In genomic region chr2:151632159-151632814, GRCm38 (mm10) we compare ENCODE assay signal across 8 mouse cellular contexts. TPM values are rescaled to one million over a fixed set of nuclear protein-coding genes. Genes with fewer than 3 reads are reported as not detected.
DNase-seq lines count a peak whose midpoint lies in the region; ATAC-seq and TF ChIP-seq lines count a peak whose summit lies in the region.
"Had no signal": no experiment of that assay in that cellular context is flagged by ENCODE, and none has a peak within 500 bp of the region (broad histone marks: within the 10 kb centered on the region; RNA-seq: fewer than 3 reads in every experiment).

Gene Snph, minus strand, starts transcription at chr2:151632593.

- H3K27ac ChIP-seq in embryonic facial prominence, embryonic 14.5 days (replicated peaks; ENCODE audit: low read depth, low read length) = no peak within 1 kb of the TSS
- no peak within 1 kb of the TSS for H3K27ac ChIP-seq in kidney, adult 2 months (ENCODE audit: insufficient read depth, low read depth, low read length)
- H3K27ac ChIP-seq in limb, embryonic 10.5 days = peak within 1 kb of the TSS; percentile 32
- peak within 1 kb of the TSS; percentile 86 for H3K27ac ChIP-seq in midbrain, embryonic 10.5 days (replicated peaks)

- H3K4me3 ChIP-seq in embryonic facial prominence, embryonic 14.5 days (ENCODE audit: low read depth, low read length) = peak within 1 kb of the TSS; percentile 63
- H3K4me3 ChIP-seq in kidney, adult 2 months (ENCODE audit: insufficient read depth, low read depth, low read length) = peak within 1 kb of the TSS; percentile 49
- H3K4me3 ChIP-seq in limb, embryonic 10.5 days = peak within 1 kb of the TSS; percentile 68
- H3K4me3 ChIP-seq in midbrain, embryonic 10.5 days = peak within 1 kb of the TSS; percentile 83
- H3K4me3 ChIP-seq: myocyte had no signal

- no peaks in the 10 kb centered on the region for H3K9me3 ChIP-seq in embryonic facial prominence, embryonic 14.5 days (ENCODE audit: control insufficient read depth, low read length)
- H3K9me3 ChIP-seq in limb, embryonic 10.5 days (replicated peaks) = no peaks in the 10 kb centered on the region
- H3K9me3 ChIP-seq in midbrain, embryonic 10.5 days (replicated peaks) = no peaks in the 10 kb centered on the region

- ATAC-seq in embryonic facial prominence, embryonic 14.5 days (ENCODE audit: low read depth) = peak; percentile 83

- H3K4me2 ChIP-seq in embryonic facial prominence, embryonic 14.5 days (ENCODE audit: low read depth, low read length) = peak within 1 kb of the TSS; percentile 98

- no peaks in the 10 kb centered on the region for H3K36me3 ChIP-seq in embryonic facial prominence, embryonic 14.5 days (ENCODE audit: control insufficient read depth, insufficient read depth, low read length)
- H3K36me3 ChIP-seq in kidney, adult 2 months (ENCODE audit: control insufficient read depth, insufficient read depth, low read length) = no peaks in the 10 kb centered on the region
- no peaks in the 10 kb centered on the region for H3K36me3 ChIP-seq in limb, embryonic 10.5 days
- H3K36me3 ChIP-seq in midbrain, embryonic 10.5 days = no peaks in the 10 kb centered on the region

- peaks cover 40% of the 10 kb centered on the region for H3K27me3 ChIP-seq in embryonic facial prominence, embryonic 14.5 days (replicated peaks; ENCODE audit: control insufficient read depth, insufficient read depth, low read length)
- peaks cover 2% of the 10 kb centered on the region; the same call in 1 of the 2 replicates for H3K27me3 ChIP-seq in kidney, adult 2 months (replicated peaks; ENCODE audit: control insufficient read depth, insufficient read depth, low read length)
- peaks cover 52% of the 10 kb centered on the region for H3K27me3 ChIP-seq in limb, embryonic 10.5 days (ENCODE audit: low read depth, poor library complexity, severe bottlenecking)
- H3K27me3 ChIP-seq in midbrain, embryonic 10.5 days (ENCODE audit: low read depth, poor library complexity, severe bottlenecking) = peaks cover 53% of the 10 kb centered on the region

- TF ChIP-seq POLR2A in kidney, adult 2 months (IDR thresholded peaks at IDR 0.05; ENCODE audit: low read depth, low read length) = no peak

- peak; percentile 27; the same call in 1 of the 2 replicates for TF ChIP-seq CTCF in kidney, adult 2 months (conservative IDR thresholded peaks at IDR 0.05; ENCODE audit: insufficient read depth, insufficient read length, low read depth, low read length)

- H3K4me1 ChIP-seq in embryonic facial prominence, embryonic 14.5 days (ENCODE audit: control insufficient read depth, insufficient read depth, low read length) = 0 out of 2 replicates have a peak, but pooled peaks cover 3% of the 10 kb centered on the region
- H3K4me1 ChIP-seq in kidney, adult 2 months (ENCODE audit: control insufficient read depth, insufficient read depth, low read length) = no peaks in the 10 kb centered on the region
- H3K4me1 ChIP-seq in limb, embryonic 10.5 days = peaks cover 15% of the 10 kb centered on the region
- H3K4me1 ChIP-seq in midbrain, embryonic 10.5 days = peaks cover 19% of the 10 kb centered on the region

- peak; percentile 94 for DNase-seq in brain, adult 2 months (ENCODE audit: low read depth, low spot score)
- DNase-seq in embryonic facial prominence, embryonic 14.5 days (ENCODE audit: low spot score) = peak; percentile 64
- peak; percentile 49 to 56 for DNase-seq in heart, adult 9 months (ENCODE audit: low spot score in 2 of 2)
- DNase-seq in kidney, adult 2 months = peak; percentile 71
- DNase-seq in limb, embryonic 10.5 days (ENCODE audit: low spot score) = peak; percentile 80
- DNase-seq in midbrain, embryonic 10.5 days (ENCODE audit: low spot score) = peak; percentile 78
- DNase-seq in right cerebral cortex, postnatal 36 days (ENCODE audit: low spot score in 2 of 2) = peak; percentile 78 to 89

- peak within 1 kb of the TSS; percentile 68 for H3K9ac ChIP-seq in embryonic facial prominence, embryonic 14.5 days (ENCODE audit: low read depth, low read length)

- 0% methylated on average over 24 of the region's 47 CpGs for WGBS in embryonic facial prominence, embryonic 14.5 days
- under 1% methylated on average over 46 of the region's 47 CpGs for WGBS in kidney, adult 2 months
- under 1% methylated on average over 40 of the region's 47 CpGs for WGBS in limb, embryonic 10.5 days
- WGBS in midbrain, embryonic 10.5 days = under 1% methylated on average over 42 of the region's 47 CpGs

RNA-seq across cellular contexts. Expression of gene Snph, which starts in this region (rescaled TPM):
- polyA plus RNA-seq in embryonic facial prominence, embryonic 14.5 days (2014; fragmentation: Nextera tagmentation; extraction: Ambion mirVana) = 1.9 and 2.5 TPM in 2 replicates
- polyA plus RNA-seq in kidney, adult 2 months (2012; rRNA removed) = 0.31 TPM in 2 replicates
- polyA plus RNA-seq in limb, embryonic 10.5 days (2016; fragmentation: Nextera tagmentation; extraction: Ambion mirVana) = 0.14 and 0.30 TPM in 2 replicates
- 1.3 and 2.1 TPM in 2 replicates for polyA plus RNA-seq in midbrain, embryonic 10.5 days (2016; fragmentation: Nextera tagmentation; extraction: Ambion mirVana)
- polyA plus RNA-seq: myocyte had no signal

Comparison
In these comparisons a context has a peak if more than half of its experiments do, and no peak if none do; other contexts are left out.
1. Peak in DNase-seq and H3K4me3 ChIP-seq in kidney, adult 2 months; RNA of the gene not detected or under 1 TPM.
2. Peak in DNase-seq, H3K4me3 ChIP-seq and H3K27ac ChIP-seq in limb, embryonic 10.5 days; RNA of the gene not detected or under 1 TPM.